Mouse (Mus musculus): Measurements from ENCODE around the gene Rhbdd2.
"Not testable (repeated sequence)": the region's sequence is repeated elsewhere in the genome, so short reads cannot be mapped to it uniquely, and the experiment has no call there.

Rhbdd2 gene

GRCm38 (mm10) chr5:135632117-135632796, at the start of gene Rhbdd2:
Rhbdd2 (plus strand) TSS chr5:135632618.
- peak; percentile 97 for ATAC-seq (ENCODE audit: insufficient number of reproducible peaks, low FRiP score, low TSS enrichment)

GRCm38 (mm10) chr5:135585691-135586090, 46.7 kb upstream of the Rhbdd2 start:
- ATAC-seq (ENCODE audit: insufficient number of reproducible peaks, low FRiP score, low TSS enrichment), result no peak

GRCm38 (mm10) chr5:135587764-135588163, 44.7 kb upstream of the Rhbdd2 start:
- ATAC-seq (ENCODE audit: insufficient number of reproducible peaks, low FRiP score, low TSS enrichment), result no peak

- ATAC-seq (ENCODE audit: insufficient number of reproducible peaks, low FRiP score, low TSS enrichment), result no peak
Observed at GRCm38 (mm10) chr5:135589996-135590784, 42.2 kb upstream of the Rhbdd2 start.

GRCm38 (mm10) chr5:135604643-135605042, 27.8 kb upstream of the Rhbdd2 start:
- ATAC-seq (ENCODE audit: insufficient number of reproducible peaks, low FRiP score, low TSS enrichment), result not testable (repeated sequence)

- not testable (repeated sequence) for ATAC-seq (ENCODE audit: insufficient number of reproducible peaks, low FRiP score, low TSS enrichment)
Observed at GRCm38 (mm10) chr5:135606717-135607116, 25.7 kb upstream of the Rhbdd2 start.

- ATAC-seq (ENCODE audit: insufficient number of reproducible peaks, low FRiP score, low TSS enrichment), result no peak
Observed at GRCm38 (mm10) chr5:135607581-135607980, 24.8 kb upstream of the Rhbdd2 start.

- ATAC-seq (ENCODE audit: insufficient number of reproducible peaks, low FRiP score, low TSS enrichment), result no peak
Observed at GRCm38 (mm10) chr5:135609794-135610193, 22.6 kb upstream of the Rhbdd2 start.

GRCm38 (mm10) chr5:135619741-135620140, 12.7 kb upstream of the Rhbdd2 start:
- ATAC-seq (ENCODE audit: insufficient number of reproducible peaks, low FRiP score, low TSS enrichment), result not testable (repeated sequence)

GRCm38 (mm10) chr5:135620526-135620925, 11.9 kb upstream of the Rhbdd2 start:
- ATAC-seq (ENCODE audit: insufficient number of reproducible peaks, low FRiP score, low TSS enrichment), result no peak

GRCm38 (mm10) chr5:135621725-135622124, 10.7 kb upstream of the Rhbdd2 start:
- ATAC-seq (ENCODE audit: insufficient number of reproducible peaks, low FRiP score, low TSS enrichment), result no peak

- ATAC-seq (ENCODE audit: insufficient number of reproducible peaks, low FRiP score, low TSS enrichment), result no peak
Observed at GRCm38 (mm10) chr5:135623006-135623563, 9.3 kb upstream of the Rhbdd2 start.

- no peak for ATAC-seq (ENCODE audit: insufficient number of reproducible peaks, low FRiP score, low TSS enrichment)
Observed at GRCm38 (mm10) chr5:135628916-135629315, 3.5 kb upstream of the Rhbdd2 start.

- ATAC-seq (ENCODE audit: insufficient number of reproducible peaks, low FRiP score, low TSS enrichment), result no peak
Observed at GRCm38 (mm10) chr5:135629401-135629800, 3.0 kb upstream of the Rhbdd2 start.

GRCm38 (mm10) chr5:135630598-135630997, 1.8 kb upstream of the Rhbdd2 start:
- no peak for ATAC-seq (ENCODE audit: insufficient number of reproducible peaks, low FRiP score, low TSS enrichment)

- no peak for ATAC-seq (ENCODE audit: insufficient number of reproducible peaks, low FRiP score, low TSS enrichment)
Observed at GRCm38 (mm10) chr5:135632797-135633144, 353 bp downstream of the Rhbdd2 start.

GRCm38 (mm10) chr5:135639760-135640458, 7.5 kb downstream of the Rhbdd2 start:
- no peak for ATAC-seq (ENCODE audit: insufficient number of reproducible peaks, low FRiP score, low TSS enrichment)

GRCm38 (mm10) chr5:135640459-135640789, 8.0 kb downstream of the Rhbdd2 start:
- no peak for ATAC-seq (ENCODE audit: insufficient number of reproducible peaks, low FRiP score, low TSS enrichment)

GRCm38 (mm10) chr5:135641028-135641427, 8.6 kb downstream of the Rhbdd2 start:
- ATAC-seq (ENCODE audit: insufficient number of reproducible peaks, low FRiP score, low TSS enrichment), result no peak

GRCm38 (mm10) chr5:135642686-135643551, 10.5 kb downstream of the Rhbdd2 start:
- ATAC-seq (ENCODE audit: insufficient number of reproducible peaks, low FRiP score, low TSS enrichment), result no peak

All from cerebellum, adult (tissue).